Mouse (Mus musculus) E14TG2a.4 (cell line): ENCODE results near the gene Chd1.

Experiments
- H3K27me3 ChIP-seq: 2 replicates; pipeline ENCODE4 v1.6.1; 2014; ENCODE audit warnings: low read length, control low read depth; ENCODE audit not compliant: insufficient read depth
- H3K36me3 ChIP-seq: 2 replicates; pipeline ENCODE4 v1.6.1; 2014; ENCODE audit warnings: low read length, control low read depth; ENCODE audit not compliant: insufficient read depth
- H3K4me1 ChIP-seq: replicated peaks from 2 replicates; pipeline ENCODE4 v1.6.1; 2014; ENCODE audit warnings: low read depth, low read length, control low read depth
- H3K4me3 ChIP-seq: replicated peaks from 2 replicates; pipeline ENCODE4 v1.5.1; 2014; ENCODE audit warnings: mild to moderate bottlenecking, low read length
- H3K9me3 ChIP-seq: 2 replicates; pipeline ENCODE4 v1.6.1; 2014; ENCODE audit warnings: low read length, control low read depth
- CTCF ChIP-seq: conservative IDR thresholded peaks from 2 replicates; pipeline ENCODE4 v1.5.1; 2014; ENCODE audit warnings: low read length
- NANOG ChIP-seq: IDR thresholded peaks from 2 replicates; pipeline ENCODE4 v1.6.1; 2014; ENCODE audit warnings: borderline replicate concordance, low read length, mixed read lengths
- POU5F1 ChIP-seq: IDR thresholded peaks from 2 replicates; pipeline ENCODE4 v1.6.1; 2014; ENCODE audit warnings: low read length, borderline replicate concordance

Gene Chd1

DNA sequence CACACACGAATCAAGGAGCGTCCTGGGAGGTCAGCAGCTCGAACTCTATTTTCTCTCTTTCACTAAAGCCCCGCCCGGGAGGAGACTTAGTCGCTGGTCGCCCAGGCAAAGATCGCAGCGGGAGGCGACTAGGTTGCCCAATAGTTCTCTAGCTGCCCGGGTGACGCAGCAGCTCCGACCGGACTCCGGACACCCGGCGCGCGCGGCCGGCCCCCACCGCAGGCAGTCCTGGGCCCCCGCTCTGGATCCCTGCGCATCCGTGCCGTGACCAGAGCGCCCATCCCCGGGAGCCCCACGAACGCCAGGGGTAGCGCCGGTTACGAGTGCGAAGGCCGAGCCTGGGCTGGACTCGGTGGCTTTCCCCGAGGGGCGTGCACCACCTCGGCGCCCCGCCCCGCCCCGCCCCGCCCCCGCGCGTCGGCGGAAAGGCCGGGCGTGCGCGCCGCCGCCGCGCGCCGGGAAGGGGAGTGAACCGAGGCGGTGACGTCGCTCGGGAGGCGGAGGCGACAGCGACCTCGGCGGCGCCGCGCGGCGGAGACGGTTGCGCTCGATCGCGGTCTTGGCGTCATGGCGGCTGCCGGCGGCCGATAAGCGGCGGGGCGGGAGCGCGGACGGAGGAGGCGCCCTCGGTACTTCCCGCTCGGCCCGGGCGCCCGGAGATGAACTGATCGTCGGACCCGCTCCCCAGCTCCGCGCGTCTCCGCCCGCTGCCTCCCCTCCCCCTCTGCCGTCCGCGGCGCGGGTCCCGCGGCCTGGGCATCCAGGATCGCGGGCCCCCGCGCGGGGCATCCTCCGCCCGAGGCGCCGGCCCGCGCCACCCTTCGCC lies at the start of gene Chd1:
Chd1 (plus strand) TSS at position 493 of the 826 bp plus-strand sequence.
- no peak for TF ChIP-seq POU5F1
- no peak for TF ChIP-seq CTCF
- H3K27me3 ChIP-seq: no peaks in the 10 kb centered on the region
- H3K36me3 ChIP-seq: peaks cover 29% of the 10 kb centered on the region
- peak within 1 kb of the TSS; percentile 95 for H3K4me3 ChIP-seq
- no peaks in the 10 kb centered on the region for H3K9me3 ChIP-seq
- H3K4me1 ChIP-seq: peaks cover 41% of the 10 kb centered on the region

- no peaks in the 10 kb centered on the region for H3K9me3 ChIP-seq
- H3K4me1 ChIP-seq: peaks cover 18% of the 10 kb centered on the region
- H3K36me3 ChIP-seq: no peaks in the 10 kb centered on the region
- no peaks in the 10 kb centered on the region for H3K27me3 ChIP-seq
- H3K4me3 ChIP-seq: no peak overlapping the region
- TF ChIP-seq POU5F1 (no peak), NANOG (no peak), CTCF (no peak)
Measured at GRCm38 (mm10) chr17:15656881-15657607, 47.7 kb upstream of the Chd1 start.

- no peaks in the 10 kb centered on the region for H3K9me3 ChIP-seq
- H3K4me3 ChIP-seq: no peak overlapping the region
- H3K4me1 ChIP-seq: peaks cover 14% of the 10 kb centered on the region
- TF ChIP-seq NANOG: no peak
- TF ChIP-seq CTCF: no peak
- TF ChIP-seq POU5F1: no peak
- peaks cover 10% of the 10 kb centered on the region; the same call in 1 of the 2 replicates for H3K27me3 ChIP-seq
- H3K36me3 ChIP-seq: no peaks in the 10 kb centered on the region
Measured at GRCm38 (mm10) chr17:15672870-15673269, 31.9 kb upstream of the Chd1 start.

DNA sequence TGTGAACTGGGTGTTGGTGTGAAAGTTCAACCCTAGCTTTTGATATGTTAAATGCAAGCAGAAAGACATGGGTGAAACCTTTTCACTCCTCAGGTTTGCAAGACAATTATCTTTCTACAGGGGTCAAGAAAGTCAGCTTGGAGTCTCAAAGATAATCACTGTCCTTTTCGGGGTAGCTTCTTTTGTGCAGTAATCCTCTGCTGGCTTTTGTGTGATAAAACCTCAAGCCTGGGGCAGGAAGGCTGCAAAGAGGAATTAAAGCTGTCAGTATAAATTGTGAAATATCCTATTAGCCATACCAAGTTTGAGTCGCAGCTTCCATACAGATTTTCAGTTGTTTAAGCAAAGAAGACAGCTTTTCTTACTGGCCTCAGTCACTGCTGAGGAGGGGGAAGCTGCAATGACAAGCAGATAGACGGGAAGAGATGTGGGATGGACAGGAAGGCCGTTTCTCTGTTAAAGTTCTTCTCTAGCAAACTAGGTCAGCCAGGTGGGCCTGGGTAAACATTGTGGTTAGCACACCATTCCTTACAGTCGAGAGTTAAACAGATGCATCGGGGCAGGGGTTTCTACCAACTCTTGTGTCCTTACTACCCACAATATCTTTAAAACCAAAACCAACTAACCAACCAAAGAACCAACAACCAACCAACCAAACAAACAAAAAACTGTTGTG lies 26.7 kb upstream of the Chd1 start:
- H3K9me3 ChIP-seq: no peaks in the 10 kb centered on the region
- H3K4me3 ChIP-seq: 0 out of 2 replicates have a peak overlapping the region, but pooled peaks have one; percentile 10
- peak; percentile 80 for TF ChIP-seq POU5F1
- TF ChIP-seq NANOG: peak; percentile 84
- no peak for TF ChIP-seq CTCF
- peaks cover 10% of the 10 kb centered on the region; the same call in 1 of the 2 replicates for H3K27me3 ChIP-seq
- peaks cover 60% of the 10 kb centered on the region for H3K4me1 ChIP-seq
- H3K36me3 ChIP-seq: no peaks in the 10 kb centered on the region

- peaks cover 78% of the 10 kb centered on the region for H3K4me1 ChIP-seq
- TF ChIP-seq POU5F1 (no peak), NANOG (peak; percentile 73), CTCF (no peak)
- H3K4me3 ChIP-seq: no peak overlapping the region
- peaks cover 7% of the 10 kb centered on the region; the same call in 1 of the 2 replicates for H3K27me3 ChIP-seq
- H3K9me3 ChIP-seq: no peaks in the 10 kb centered on the region
- no peaks in the 10 kb centered on the region for H3K36me3 ChIP-seq
Measured at GRCm38 (mm10) chr17:15679966-15680630, 24.7 kb upstream of the Chd1 start.

- no peak for TF ChIP-seq POU5F1
- TF ChIP-seq NANOG: peak; percentile 36
- Histone ChIP-seq H3K9me3 (no peaks in the 10 kb centered on the region), H3K27me3 (peaks cover 7% of the 10 kb centered on the region; the same call in 1 of the 2 replicates), H3K36me3 (no peaks in the 10 kb centered on the region), H3K4me1 (peaks cover 79% of the 10 kb centered on the region), H3K4me3 (no peak overlapping the region)
Measured at GRCm38 (mm10) chr17:15680661-15681060, 24.1 kb upstream of the Chd1 start.

GRCm38 (mm10) chr17:15686396-15686795 lies 18.4 kb upstream of the Chd1 start:
- no peak for TF ChIP-seq NANOG
- no peak for TF ChIP-seq CTCF
- no peak for TF ChIP-seq POU5F1
- peaks cover 35% of the 10 kb centered on the region for H3K4me1 ChIP-seq
- no peaks in the 10 kb centered on the region for H3K9me3 ChIP-seq
- no peaks in the 10 kb centered on the region for H3K27me3 ChIP-seq
- H3K36me3 ChIP-seq: no peaks in the 10 kb centered on the region
- H3K4me3 ChIP-seq: no peak overlapping the region

- Histone ChIP-seq H3K4me3 (no peak overlapping the region), H3K36me3 (no peaks in the 10 kb centered on the region), H3K9me3 (no peaks in the 10 kb centered on the region), H3K4me1 (0 out of 2 replicates have a peak, but pooled peaks cover 7% of the 10 kb centered on the region), H3K27me3 (no peaks in the 10 kb centered on the region)
- TF ChIP-seq POU5F1 (no peak), CTCF (no peak), NANOG (no peak)
Measured at GRCm38 (mm10) chr17:15690304-15690703, 14.5 kb upstream of the Chd1 start.
